Mouse (Mus musculus) myocyte (in vitro differentiated cells): ENCODE data around the gene Fam189b.

ENCODE experiments used
- CEBPB ChIP-seq: IDR thresholded peaks from 2 replicates; pipeline ENCODE4 v1.6.1; 2011; ENCODE audit warnings: mild to moderate bottlenecking, moderate library complexity; ENCODE audit not compliant: poor library complexity, insufficient read depth, severe bottlenecking
- E2F4 ChIP-seq: IDR thresholded peaks from one replicate; pipeline ENCODE4 v1.6.1; 2011; ENCODE audit warnings: mild to moderate bottlenecking, control low read depth, moderate library complexity; ENCODE audit not compliant: insufficient read depth
- MAX ChIP-seq: IDR thresholded peaks from one replicate; pipeline ENCODE4 v1.6.1; 2011; ENCODE audit warnings: low read depth, mild to moderate bottlenecking, control low read depth
- MYOD1 ChIP-seq, 3 experiments: IDR thresholded peaks; one replicate each; pipeline ENCODE4 v1.6.1; 2011; ENCODE audit warnings: control low read depth in 2 of 3, low read depth in 2 of 3, mild to moderate bottlenecking in 2 of 3, moderate library complexity in 1 of 3; ENCODE audit not compliant: insufficient read length in 2 of 3, control insufficient read depth in 1 of 3
- POLR2A ChIP-seq: IDR thresholded peaks from one replicate; pipeline ENCODE4 v1.6.1; 2011; ENCODE audit warnings: low read depth, mild to moderate bottlenecking, control low read depth, moderate library complexity; ENCODE audit not compliant: insufficient read length
- POLR2AphosphoS2 ChIP-seq: IDR thresholded peaks from one replicate; pipeline ENCODE4 v1.6.1; 2011; ENCODE audit warnings: low read depth, control low read depth; ENCODE audit not compliant: insufficient read length
- SRF ChIP-seq: IDR thresholded peaks from one replicate; pipeline ENCODE4 v1.6.1; 2011; ENCODE audit warnings: low read depth; ENCODE audit not compliant: control insufficient read depth, insufficient read length
- TCF12 ChIP-seq: IDR thresholded peaks from one replicate; pipeline ENCODE4 v1.6.1; 2011; ENCODE audit warnings: mild to moderate bottlenecking, control low read depth; ENCODE audit not compliant: poor library complexity, insufficient read depth, severe bottlenecking
- TCF3 ChIP-seq: IDR thresholded peaks from one replicate; pipeline ENCODE4 v1.6.1; 2011; ENCODE audit warnings: low read depth, control low read depth; ENCODE audit not compliant: insufficient read length
- USF1 ChIP-seq: IDR thresholded peaks from one replicate; pipeline ENCODE4 v1.6.1; 2011; ENCODE audit warnings: low read depth, mild to moderate bottlenecking, control low read depth, moderate library complexity

GRCm38 (mm10) chr3:89221167-89221566 lies 38.2 kb downstream of the Fam189b start:
- no peak for TF ChIP-seq USF1
- no peak for TF ChIP-seq POLR2A
- no peak for TF ChIP-seq MAX
- no peak for TF ChIP-seq E2F4
- no peak for TF ChIP-seq TCF12
- TF ChIP-seq TCF3: no peak
- no peak for TF ChIP-seq MYOD1 (IDR thresholded peaks at IDR 0.05; ENCODE audit: control insufficient read depth in 1 of 3, insufficient read length in 2 of 3, low read depth in 2 of 3)
- TF ChIP-seq CEBPB: no peak
- TF ChIP-seq POLR2AphosphoS2: no peak
- TF ChIP-seq SRF: no peak
